Mouse (Mus musculus) kidney, adult 9 months (tissue): ENCODE measurements around the gene Gpr62.

Experiments used
- DNase-seq: peaks from one replicate; pipeline ENCODE4 v3.0.0; 2022

The Gpr62 gene

DNA sequence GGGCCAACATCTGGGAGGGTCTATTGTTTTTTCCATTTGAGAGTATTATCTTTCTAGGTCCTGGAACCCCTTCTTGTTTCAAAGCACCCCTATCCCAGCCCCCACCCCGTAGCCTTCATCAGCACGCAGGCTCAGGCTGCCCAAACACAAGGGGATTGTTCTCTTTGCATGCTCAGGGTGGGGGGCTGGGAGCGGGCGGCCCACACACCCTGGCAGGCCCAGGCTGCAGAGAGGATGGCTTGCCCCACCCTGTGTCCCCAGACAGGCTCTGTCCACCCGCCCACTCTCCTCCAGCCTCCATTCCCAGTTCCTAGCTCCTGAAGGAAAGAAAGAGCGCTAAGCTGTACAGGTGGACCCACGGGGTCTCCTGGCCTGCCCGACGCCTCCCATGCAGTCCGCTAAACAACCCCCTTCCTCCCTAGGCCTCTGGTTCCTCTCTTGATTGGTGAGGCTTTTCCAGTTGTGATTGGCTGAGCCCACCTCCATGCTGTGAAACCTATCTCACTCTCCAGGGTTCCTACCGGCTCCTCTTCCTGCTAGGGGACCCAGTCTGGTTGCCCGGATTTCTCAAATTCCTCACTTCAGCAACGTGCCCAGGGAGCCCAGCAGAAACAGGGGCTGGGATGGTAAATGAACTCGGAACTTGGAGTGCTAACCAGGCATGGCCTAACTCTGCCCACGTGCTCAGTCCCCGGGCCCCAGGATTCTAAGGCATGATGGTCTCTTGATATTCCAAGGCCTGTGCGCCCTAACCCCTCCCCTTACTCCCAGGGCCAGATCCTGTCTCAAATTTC lies 10.7 kb downstream of the Gpr62 start:
- no peak for DNase-seq

DNA sequence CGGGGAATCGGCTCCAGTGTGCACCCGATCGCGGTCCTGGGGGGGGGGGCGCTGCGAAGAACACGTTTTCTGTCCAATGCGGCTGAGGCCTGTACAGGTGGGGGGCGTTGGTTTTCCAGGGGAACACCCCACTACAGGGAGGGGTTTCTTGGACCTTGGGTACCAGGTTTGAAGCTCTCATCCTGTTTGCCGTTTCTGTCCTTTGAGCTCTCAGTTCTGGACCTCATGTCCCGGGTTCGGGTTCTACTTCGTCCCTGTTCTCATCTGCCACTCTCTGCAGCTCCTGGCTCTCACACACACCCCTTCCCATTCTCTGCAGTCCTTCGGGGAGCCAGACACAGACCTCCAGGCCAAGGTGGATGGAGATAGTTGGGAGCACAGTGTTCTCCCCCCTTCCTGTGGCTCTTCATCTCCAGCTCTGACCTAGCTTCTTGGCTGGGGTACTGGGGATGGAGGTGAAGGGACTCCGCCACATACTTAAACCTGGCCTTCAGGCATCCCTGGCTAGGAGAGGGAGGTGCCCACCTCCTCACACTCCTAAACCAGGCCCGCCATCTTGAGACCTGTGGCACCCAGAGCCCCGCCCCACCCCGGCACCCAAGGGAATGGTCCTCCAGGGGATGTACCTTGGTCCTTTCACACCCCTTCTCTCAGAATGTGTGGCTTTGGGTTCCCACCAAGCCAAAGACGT lies 11.5 kb downstream of the Gpr62 start:
- peak; percentile 32 for DNase-seq

DNA sequence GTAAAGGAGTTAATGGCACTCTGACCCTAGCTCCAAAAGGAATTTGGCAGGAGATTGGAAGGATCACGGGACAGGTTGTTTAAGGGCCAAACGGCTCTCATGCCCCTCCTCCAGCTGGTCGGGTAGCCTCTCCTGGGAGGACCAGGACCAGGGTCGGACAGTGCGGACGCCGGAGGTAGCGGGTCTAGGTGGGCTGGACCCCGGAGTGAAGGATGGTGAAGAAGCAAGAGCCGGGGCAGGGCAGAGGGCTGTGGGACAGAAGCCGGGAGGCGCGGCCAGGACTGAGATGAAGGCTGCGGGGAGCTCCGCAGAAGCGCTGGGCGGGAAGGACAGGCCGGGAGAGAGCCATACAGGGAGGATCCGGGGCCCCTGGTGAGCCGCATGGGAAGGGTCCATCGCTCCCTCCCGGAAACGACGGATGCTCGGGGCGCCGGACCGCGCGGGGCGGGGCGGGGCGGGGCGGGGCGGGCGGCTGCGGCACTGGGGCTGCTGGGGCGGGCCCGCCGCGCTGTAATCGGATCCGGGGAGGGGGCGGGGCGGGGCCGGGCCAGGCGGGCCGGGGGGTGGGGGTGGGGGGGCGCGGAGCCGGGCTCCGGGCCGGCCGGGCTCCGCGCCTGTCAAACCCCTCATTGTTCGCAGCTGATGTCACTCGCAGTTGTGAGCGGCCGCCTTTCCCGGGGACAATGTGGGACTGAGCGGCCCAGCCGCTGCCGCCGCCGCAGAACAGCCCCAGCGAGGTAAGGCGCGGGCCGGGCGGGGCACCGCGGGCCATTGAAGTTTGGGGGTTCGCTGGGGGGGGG lies 12.3 kb downstream of the Gpr62 start, which contains the start of gene Pcbp4:
Gene Pcbp4 (plus strand): TSS at position 21 of the 800 bp plus-strand sequence.
- DNase-seq, result peak; percentile 95

DNA sequence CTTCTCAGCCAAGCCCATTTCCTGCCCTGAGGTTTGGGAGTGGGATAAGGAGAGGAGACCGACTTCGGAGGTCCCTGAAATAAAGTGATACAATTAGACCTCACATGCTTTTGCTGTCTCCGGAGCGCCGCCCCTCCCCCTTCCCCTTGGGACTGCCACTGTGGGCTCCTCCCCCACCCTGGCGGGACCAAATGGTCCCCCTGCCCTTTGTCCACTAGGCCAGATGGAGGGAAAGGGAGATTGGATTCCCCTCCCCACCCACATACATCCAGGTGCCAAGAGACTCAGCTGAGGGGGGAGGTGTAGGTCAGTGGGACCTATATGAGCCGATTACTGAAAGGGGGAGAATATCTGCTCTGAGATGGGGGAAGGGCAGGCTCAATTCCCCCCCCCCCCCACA lies 12.9 kb downstream of the Gpr62 start:
- DNase-seq, result peak; percentile 84

DNA sequence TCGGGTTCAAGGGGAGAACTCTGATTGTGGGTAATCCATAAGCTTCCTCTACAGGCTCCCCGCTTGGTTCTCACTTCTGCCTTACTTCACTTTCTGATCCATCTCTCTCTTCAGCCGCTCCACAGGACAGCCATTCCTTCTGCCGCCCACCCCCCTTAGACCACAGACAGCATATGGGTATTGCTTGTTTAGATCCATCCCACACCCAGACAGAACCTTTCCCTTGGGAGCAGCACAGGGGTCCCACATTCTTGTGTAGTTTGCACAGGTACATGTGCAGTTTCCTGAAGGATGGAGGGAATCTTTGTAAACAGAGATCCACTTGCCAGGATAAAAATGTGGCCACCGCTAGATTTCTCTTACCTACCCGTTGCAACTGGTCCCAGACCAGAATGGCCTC lies 13.4 kb downstream of the Gpr62 start:
- peak; percentile 24 for DNase-seq

DNA sequence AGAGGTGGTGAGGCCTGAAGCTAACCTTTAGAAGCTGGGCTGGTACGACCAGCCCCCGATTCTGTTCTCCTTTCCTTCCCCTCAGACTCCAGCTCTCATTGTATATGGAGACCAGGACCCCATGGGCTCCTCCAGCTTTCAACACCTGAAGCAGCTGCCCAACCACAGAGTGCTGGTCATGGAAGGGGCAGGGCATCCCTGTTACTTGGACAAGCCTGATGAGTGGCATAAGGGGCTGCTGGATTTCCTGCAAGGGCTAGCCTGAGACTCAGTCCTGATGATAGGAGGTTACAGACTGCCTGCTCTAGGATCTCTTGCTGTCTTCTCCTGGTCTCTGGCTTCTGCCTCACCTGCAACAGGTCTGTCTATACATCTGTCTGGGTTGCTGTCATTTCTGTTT lies 13.8 kb downstream of the Gpr62 start:
- DNase-seq, result no peak

DNA sequence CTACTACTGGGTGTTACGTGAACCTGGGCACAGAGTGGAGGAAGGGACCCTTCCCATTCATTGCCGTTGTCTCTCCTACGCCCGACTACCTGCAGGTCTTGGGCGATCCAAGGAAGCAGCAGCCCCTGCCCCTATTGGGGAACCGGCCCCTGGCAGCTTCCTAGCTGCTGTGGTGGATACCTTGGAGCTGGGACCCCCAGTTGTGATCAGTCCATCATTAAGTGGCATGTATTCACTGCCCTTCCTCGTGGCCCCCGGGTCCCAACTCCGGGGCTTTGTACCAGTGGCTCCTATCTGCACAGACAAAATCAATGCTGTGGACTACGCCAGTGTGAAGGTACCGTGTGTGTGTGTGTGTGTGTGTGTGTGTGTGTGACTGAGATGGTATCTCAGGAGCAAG lies 14.4 kb downstream of the Gpr62 start:
- DNase-seq, result no peak

DNA sequence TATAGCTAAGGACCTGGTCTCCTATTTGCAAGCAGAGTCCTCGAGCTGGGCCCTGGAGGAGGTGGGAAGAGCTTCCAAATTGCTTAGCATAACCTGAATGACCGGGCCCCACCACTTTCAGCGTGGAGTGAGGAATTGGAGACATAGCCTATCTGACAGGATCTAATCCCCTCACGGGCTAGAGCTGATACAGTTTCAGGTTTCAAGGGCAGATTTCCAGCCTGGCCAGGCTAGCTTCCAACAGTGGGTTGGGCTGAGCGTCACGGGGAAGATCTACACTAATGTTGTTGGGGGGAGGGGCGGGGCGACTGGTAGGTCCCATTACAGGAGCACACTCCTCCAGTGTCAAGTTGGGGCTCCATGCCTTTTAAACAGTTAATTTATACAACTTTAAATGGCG lies 15.1 kb downstream of the Gpr62 start:
- peak; percentile 90 for DNase-seq

DNA sequence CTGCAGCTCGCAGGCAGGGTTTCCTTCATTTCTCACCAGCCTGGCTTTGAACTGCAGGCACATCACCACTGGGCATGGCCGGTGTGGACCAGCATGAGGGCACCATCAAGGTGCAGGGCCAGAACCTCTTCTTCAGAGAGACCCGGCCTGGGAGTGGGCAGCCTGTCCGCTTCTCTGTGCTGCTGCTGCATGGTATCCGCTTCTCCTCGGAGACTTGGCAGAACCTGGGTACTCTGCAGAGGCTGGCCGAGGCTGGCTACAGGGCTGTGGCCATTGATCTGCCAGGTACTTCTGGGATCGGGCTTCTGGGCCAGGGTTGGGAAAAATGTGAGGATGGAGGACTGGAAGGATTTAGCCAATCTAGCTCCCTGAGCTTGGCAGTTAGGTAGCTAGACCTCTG lies 15.8 kb downstream of the Gpr62 start:
- DNase-seq, result peak; percentile 41

DNA sequence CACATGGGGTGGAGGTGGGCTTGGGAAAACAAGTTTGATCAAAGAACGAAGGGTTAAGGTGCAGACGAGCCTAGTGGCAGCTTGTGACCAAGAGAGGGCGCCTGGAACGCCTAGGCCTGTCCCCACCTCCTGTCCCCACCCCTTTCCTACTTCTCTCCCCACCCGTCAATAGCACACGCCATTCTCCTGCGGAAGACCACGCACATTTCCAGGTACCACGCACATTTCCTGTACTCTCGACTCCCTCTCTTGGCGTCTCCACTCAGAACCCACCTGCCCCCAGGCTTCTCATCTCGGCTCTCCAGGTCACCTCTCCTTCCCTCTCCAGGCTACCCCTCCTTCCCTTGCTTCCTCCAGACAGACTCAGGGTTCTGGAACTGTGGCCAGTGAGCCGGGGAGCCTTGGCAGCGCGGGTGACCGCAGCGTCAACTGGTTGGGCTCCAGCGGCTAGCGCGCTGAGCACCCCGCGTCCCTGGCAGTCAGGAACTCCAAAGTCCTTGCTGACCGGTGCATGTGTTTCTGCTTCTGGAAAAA lies 17.2 kb downstream of the Gpr62 start:
- peak; percentile 89 for DNase-seq

DNA sequence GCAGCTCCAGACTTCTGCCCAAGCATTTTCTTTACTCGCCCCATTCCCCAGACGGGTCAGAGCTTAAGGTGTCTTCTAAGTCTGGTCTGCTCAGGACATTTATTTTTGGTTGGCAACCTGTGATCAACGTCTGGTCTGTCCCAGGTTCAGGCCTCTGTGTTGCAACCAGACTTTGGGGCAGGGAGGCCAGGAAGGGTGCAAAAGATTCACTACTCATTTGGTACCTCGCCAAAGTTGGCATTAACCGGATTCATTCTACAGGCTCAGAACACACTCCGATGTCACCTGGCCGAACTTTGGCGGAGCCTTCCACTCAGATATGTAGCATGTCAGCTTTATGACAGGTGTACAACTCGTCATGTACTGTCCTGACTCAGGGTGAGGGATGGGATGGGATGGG lies 17.8 kb downstream of the Gpr62 start:
- DNase-seq, result peak; percentile 65

DNA sequence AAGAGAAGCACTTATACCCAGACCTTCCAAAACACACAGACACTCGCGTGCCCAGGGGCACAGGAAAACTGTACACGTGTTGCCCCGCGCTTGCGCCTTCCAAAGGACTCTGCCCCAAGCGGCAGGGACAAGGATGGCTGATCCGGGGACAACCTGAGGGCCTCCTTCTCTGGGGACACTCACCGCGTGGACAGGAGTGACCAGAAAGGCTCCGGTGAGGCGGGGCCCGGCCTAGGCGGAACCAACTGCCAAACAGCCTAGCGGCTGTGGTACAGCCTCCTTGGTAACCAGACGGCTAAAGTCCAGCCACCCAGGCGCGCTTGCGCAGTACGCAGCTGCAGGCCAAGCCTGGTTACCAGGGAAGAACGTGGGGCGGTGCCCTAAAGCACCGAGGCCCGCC lies 18.4 kb downstream of the Gpr62 start, which contains the start of the genes Abhd14b and Abhd14a:
Gene Abhd14b (plus strand): TSS at position 112 of the 400 bp plus-strand sequence.
Gene Abhd14a (minus strand): TSS at position 331 of the 400 bp plus-strand sequence.
- peak; percentile 98 for DNase-seq

DNA sequence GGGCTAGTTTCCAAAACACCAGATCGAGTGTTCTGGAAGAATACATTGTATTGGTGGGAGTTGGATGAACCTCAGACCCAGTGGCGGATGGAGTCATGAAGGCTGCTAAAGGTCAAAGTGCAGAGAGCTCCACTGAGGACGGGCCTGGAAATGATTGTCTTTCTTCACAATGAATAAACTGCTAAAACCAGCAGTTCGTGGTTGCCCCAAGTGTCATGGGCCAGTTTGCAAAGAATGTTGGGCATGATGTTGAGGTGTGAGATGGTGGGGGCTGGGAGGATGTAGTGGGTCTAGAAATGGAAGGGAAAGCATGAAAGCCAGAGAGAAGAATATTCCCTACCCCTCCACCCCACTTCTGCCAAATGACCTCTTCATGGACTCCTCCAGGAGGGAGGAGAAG lies 20.9 kb downstream of the Gpr62 start:
- peak; percentile 91 for DNase-seq

DNA sequence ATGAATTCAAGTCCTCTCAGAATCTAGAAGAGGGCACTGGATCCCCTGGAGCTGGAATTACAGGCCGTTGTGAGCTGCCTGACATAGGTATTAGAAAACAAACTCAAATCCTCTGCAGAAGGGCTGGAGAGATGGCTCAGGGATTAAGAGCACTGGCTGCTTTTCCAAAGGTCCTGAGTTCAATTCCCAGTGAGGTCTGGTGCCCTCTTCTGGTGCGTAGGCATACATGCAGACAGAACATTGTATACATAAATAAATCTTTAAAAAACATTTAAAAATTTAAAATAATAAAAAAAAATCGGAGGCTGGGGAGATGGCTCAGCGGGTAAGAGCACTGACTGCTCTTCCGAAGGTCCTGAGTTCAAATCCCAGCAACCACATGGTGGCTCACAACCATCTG lies 23.1 kb downstream of the Gpr62 start:
- peak; percentile 28 for DNase-seq

DNA sequence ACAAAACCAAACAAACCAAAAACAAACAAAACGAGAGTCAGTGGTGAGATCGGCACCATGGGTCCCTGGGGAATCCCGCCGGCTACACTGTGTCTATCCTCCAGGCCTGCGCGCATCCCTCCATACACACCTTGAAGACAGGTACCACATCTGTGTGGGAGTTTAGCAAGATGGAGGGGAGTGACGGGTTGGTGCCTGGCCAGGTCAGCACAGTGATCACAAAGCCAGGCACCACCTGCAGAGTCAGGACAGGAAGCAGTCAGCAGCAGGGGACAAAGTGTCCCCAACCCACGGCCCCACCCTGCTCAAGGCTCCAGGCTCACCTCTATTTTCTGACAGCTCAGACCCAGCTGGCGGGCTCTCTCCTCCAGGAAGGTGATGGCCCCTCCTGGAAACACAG lies 29.2 kb downstream of the Gpr62 start:
- DNase-seq, result peak; percentile 31

DNA sequence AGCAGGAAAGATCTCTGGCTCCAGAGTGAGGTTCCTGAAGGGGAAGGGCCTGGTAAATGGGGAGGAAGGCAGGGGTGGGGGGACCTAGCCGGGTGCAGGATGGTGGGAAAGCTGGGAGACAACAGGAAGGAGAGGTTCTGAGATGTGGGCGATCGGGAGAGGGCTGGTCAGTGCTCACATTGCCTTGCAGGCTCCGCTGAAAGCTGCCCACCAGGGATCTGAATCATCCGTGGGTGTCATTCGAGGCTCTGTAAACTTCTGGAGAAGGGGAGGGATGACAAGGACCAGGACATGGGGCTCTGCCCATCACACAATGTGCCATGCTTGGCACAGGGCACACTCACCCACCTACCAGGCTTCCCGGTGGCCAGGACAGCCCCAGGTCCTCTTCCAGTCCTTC lies 32.3 kb downstream of the Gpr62 start:
- DNase-seq, result no peak

DNA sequence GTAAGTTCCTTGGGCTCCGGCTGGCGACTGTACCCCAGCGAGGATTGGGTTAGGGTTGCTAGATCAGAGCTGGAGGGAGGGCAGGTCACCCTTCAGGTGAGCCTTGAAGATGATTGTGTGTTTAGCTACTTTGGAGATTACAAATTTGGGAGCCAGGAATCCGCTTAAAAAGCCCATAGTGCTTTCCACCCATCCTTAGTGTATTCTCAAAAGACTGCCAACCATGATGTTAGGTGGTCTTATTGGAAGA lies 35.8 kb downstream of the Gpr62 start:
- DNase-seq, result no peak

DNA sequence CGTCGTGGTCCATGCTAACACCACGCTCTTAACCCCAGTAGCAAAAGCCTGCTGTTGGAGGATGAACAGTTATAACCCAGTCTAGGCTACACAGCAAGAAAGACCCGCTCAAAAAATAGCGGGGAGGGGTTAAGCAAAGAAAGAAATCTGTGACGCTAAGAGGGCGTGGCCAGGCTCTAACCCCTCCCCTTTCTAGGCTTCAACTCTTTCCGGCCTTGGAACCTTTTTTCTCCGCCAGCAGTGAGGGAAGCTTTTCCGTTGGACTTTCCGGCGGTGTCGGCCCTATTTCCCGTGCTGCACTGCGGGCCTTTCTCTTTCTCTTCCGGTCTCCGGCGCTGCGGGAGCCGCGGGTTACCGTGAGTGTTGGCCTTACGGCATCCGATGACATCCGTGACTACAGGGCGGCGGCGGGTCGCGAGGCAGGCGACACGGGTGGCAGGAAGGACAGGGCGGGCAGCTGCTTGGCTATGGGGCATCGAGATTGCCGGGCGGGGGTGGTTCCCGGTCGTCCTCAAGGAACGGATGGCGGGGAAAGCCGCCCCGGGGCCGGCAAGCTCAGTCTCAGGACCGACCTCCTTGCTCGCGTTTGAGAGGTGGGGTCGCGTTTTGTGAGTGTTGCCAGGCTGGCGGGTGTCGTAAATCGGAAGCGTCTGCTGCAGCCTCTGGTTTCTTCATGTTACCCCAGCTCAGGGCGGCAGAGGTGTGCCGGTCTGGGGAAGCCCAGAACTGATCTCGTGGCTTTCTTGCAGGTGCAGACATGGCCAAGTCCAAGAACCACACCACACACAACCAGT lies 36.3 kb downstream of the Gpr62 start, which contains the start of gene Rpl29:
Gene Rpl29 (plus strand): TSS at position 234 of the 794 bp plus-strand sequence.
- DNase-seq, result peak; percentile 97

DNA sequence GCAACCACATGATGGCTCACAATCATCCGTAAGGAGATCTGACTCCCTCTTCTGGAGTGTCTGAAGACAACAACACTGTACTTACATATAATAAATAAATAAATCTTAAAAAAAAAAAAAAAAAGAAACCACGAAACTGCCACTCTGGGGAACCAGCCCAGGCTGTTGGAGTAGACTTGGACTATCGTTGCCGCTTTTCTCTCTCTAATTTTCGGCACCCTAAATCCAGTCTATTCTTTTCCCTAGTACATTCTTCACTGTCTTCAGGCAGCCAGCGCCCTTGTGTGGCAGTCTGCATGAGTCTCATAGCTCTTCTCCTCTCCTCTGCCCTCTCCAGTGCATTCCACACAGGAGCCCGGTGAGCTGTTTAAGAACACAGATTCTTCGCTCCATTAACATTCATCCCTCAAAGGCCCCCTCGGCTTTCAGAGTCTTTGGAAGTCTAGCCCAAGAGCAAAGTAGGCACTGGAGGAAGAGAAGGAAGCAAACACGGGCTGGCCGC lies 37.0 kb downstream of the Gpr62 start:
- no peak for DNase-seq

DNA sequence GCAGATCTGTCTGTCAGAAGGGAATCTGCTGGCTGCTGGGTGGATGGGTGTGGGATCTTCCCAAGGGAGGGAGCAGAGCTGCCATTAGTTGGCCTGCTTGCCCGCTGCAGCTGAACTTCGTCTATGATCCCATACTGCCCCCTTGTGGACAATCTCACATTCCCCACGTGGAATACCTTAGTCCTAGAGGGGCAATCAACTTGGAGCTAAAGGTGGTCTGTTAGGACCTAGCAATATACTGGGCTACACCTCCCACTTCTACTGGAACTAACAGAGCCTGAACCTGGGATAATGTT lies 43.9 kb downstream of the Gpr62 start:
- peak; percentile 93 for DNase-seq

DNA sequence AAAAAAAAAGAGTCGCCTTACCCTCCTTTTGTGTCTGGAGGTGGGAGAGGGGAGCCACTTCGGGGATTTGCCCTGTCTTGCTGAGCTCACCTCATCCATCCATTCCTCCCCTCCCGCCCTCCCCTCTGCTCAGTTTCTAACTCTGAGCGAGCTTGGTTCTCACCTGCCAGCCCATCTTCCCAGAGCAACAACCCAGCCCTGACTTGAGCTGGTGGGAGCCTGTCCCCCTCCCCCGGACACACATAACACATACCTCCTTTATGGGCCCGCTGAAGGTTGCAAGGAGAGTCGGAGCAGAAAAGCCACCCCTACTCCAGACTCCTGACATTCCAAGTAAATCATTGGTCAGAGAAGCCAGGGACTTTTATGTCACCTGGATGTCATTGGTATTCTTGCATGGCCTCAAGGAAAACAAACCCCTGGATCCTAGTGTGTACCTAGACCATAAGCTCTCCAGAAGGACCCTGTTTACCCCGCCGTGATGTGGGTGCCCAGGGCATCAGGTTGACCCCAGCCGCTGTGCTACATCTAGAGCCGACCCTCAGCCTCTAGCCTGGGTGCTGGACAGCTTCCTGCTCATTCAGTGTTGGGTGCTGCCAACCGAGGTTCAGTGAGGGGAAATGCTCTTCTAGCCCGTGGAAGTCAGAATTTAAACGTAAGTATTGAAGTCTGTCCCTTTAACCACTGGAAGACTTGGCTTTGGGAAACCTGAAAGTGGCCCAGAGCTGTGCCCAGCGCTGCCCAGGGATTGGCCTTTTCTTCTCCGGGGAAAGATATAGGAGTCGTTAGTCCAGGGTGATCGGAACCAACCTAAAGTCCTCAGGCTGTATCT lies 44.5 kb downstream of the Gpr62 start:
- no peak for DNase-seq

DNA sequence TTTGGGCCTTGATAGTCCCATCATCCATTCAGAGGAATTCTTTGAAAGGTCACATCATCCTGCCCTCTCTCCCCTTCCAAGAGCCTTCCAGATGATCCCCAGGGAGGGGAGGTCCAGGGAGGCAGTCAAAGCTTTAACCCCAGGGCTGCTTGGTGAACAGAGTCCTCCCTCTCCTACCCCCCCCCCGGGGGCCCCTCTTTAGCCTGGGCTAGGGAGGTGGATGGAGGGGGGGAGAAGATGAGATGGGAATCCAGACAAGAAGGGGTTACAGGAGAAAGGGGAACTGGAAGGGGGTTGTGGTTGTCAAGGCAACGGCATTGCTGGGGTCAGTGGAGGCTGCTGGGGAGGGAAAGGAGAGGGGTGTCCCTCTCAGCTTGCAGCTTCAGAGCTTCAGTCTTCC lies 45.1 kb downstream of the Gpr62 start:
- no peak for DNase-seq
